Mouse (Mus musculus) ES-Bruce4 (cell line): ENCODE data around the gene Wdr35. TPM values are rescaled to one million over a fixed set of nuclear protein-coding genes. Genes with fewer than 3 reads are reported as not detected.
"Not testable (repeated sequence)": the region's sequence is repeated elsewhere in the genome, so short reads cannot be mapped to it uniquely, and the experiment has no call there.

Experiments used
- H3K27ac ChIP-seq: 2 replicates; pipeline ENCODE4 v1.5.1; 2012; ENCODE audit warnings: low read length, inconsistent platforms; ENCODE audit not compliant: insufficient read depth
- H3K27me3 ChIP-seq: 2 replicates; pipeline ENCODE4 v1.6.1; 2012; ENCODE audit warnings: mild to moderate bottlenecking, low read length, inconsistent platforms; ENCODE audit not compliant: control insufficient read depth, poor library complexity, insufficient read depth, severe bottlenecking
- H3K36me3 ChIP-seq: 2 replicates; pipeline ENCODE4 v1.6.1; 2012; ENCODE audit warnings: inconsistent platforms, mild to moderate bottlenecking, low read length, moderate library complexity; ENCODE audit not compliant: control insufficient read depth, poor library complexity, insufficient read depth, severe bottlenecking
- H3K4me1 ChIP-seq: one replicate; pipeline ENCODE4 v1.8.1; 2011; ENCODE audit warnings: low read length; ENCODE audit not compliant: control insufficient read depth, insufficient read depth
- H3K4me3 ChIP-seq: 2 replicates; pipeline ENCODE4 v1.5.1; 2011; ENCODE audit warnings: low read depth, mild to moderate bottlenecking, low read length
- H3K9ac ChIP-seq: 2 replicates; pipeline ENCODE4 v1.6.1; 2012; ENCODE audit warnings: low read depth, mild to moderate bottlenecking, inconsistent platforms; ENCODE audit not compliant: poor library complexity, severe bottlenecking
- H3K9me3 ChIP-seq: replicated peaks from 2 replicates; pipeline ENCODE4 v1.6.1; 2012; ENCODE audit warnings: mild to moderate bottlenecking, low read length, inconsistent platforms; ENCODE audit not compliant: control insufficient read depth, poor library complexity, insufficient read depth, severe bottlenecking
- CTCF ChIP-seq: IDR thresholded peaks from one replicate; pipeline ENCODE4 v1.8.1; 2011; ENCODE audit warnings: low read depth, low read length
- EP300 ChIP-seq: IDR thresholded peaks from 2 replicates; pipeline ENCODE4 v1.6.1; 2011; ENCODE audit warnings: low read depth, low read length; ENCODE audit not compliant: insufficient read depth
- POLR2A ChIP-seq: IDR thresholded peaks from one replicate; pipeline ENCODE4 v1.8.1; 2011; ENCODE audit warnings: low read length; ENCODE audit not compliant: insufficient read depth
- polyA plus RNA-seq: library from polyadenylated mRNA; stranded (reverse); fragments of >200 nt; gene quantifications from 2 replicates; pipeline ENCODE4 v1.2.4, GENCODE M21; 2011; ENCODE audit warnings: low read depth; ENCODE audit not compliant: missing spikeins, insufficient read depth, insufficient read length

Gene Wdr35
- polyA plus RNA-seq, 1 experiment, result 72.4 TPM

DNA sequence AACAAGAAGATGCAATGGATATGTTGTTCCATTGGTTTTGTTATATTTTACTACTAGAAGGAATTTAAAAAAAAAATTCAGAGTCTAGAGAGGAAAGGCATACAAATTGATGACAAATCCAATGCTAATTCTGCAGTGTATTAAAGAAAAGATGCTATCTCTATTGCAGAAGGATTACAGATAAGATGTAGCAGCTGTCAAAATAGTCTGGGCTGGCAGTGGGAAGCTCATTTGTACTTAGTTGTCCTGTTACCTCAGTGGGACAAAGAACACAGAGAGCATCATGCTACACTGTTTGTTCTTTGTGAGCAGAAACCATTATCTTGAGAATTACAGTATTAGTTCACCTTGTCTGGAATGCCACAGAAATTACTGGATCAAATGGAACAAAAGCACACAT, 53.2 kb downstream of the Wdr35 start:
- Histone ChIP-seq H3K4me3 (no peak overlapping the region), H3K9ac (no peak overlapping the region), H3K27me3 (no peaks in the 10 kb centered on the region), H3K27ac (no peak overlapping the region), H3K4me1 (no peaks in the 10 kb centered on the region), H3K9me3 (no peaks in the 10 kb centered on the region), H3K36me3 (peaks cover 10% of the 10 kb centered on the region)
- TF ChIP-seq POLR2A (no peak), CTCF (no peak), EP300 (no peak)

DNA sequence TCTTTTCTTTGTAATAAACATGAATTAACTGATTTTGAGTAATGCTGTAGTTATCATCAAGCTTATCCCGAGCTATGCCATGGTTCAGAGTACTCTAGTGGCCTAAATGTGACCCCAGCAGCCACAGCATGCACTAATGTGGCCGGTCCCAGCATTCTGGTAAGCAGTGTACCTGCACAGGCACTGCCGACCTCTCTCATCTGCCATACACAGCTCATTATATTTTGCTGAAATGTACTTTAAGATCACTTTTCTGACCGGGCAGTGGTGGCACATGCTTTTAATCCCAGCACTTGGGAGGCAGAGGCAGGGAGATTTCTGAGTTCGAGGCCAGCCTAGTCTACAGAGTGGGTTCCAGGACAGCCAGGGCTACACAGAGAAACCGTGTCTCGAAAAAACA, 55.1 kb downstream of the Wdr35 start:
- Histone ChIP-seq H3K36me3 (peaks cover 10% of the 10 kb centered on the region), H3K9ac (peak overlapping the region; percentile 71; the same call in 1 of the 2 replicates)
- not testable (repeated sequence) for H3K27me3 ChIP-seq, H3K4me1 ChIP-seq, H3K4me3 ChIP-seq, H3K9me3 ChIP-seq, H3K27ac ChIP-seq

DNA sequence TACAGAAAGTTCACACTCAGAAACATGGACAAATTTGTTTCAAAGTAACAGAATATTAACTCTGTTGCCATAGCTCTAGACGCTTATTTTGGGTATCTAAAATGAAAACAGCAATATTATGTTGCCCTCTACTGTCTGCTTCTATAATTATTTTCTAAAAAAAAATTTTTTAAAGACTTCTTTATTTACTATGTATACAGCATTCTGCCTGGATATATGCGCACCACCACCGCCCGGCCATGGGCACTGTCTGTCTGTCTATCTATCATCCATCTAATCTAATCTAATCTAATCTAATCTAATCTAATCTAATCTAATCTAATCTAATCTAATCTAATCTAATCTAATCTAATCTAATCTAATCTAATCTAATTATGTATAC, 55.8 kb downstream of the Wdr35 start:
- TF ChIP-seq EP300 (no peak), CTCF (no peak), POLR2A (no peak)
- H3K27me3 ChIP-seq, result no peaks in the 10 kb centered on the region
- H3K4me1 ChIP-seq, result no peaks in the 10 kb centered on the region
- H3K27ac ChIP-seq, result no peak overlapping the region
- peak overlapping the region; percentile 68 for H3K4me3 ChIP-seq
- H3K9ac ChIP-seq, result peak overlapping the region; percentile 71
- H3K9me3 ChIP-seq, result no peaks in the 10 kb centered on the region
- H3K36me3 ChIP-seq, result peaks cover 10% of the 10 kb centered on the region

DNA sequence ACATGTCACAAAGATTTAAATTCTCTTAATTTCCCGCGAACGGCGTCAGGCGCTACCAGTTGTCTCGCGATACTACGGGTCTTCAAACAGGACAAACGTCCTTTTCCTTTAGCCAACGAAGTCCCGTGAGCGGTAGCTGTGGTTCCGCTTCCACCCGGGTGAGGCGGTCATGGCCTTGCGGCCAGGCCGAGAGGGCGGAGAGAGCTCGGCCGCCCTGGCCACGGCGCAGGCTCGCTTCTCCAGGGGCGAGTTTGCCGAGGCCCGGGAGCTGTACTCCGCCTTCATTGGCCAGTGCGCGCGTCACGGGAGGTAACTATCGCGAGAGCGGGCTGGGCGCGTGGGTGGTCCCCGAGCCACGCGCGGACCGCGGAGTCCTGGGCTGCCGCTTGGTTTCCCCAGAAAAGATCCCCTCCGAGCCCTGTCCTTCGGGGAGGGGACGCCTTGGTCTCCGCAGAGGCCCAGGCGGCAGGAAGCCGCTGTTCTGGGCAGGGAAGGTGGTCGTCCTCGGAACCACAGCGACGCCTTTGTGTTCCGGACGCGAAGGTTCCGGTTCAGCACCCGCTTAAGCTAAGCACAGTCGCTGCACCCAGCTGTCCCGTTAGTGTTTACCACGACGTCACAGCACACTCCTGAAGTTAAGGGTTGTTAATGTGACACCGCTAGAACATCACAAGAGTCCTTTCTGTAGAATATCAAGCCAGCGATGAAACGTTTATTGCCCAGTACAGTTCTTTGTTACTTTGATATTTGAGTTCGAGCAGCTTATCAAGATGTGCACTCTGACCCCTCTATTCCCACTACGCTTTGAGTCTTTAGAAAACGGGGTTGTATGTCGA, 56.4 kb downstream of the Wdr35 start, which contains the start of gene Ttc32:
TSS of gene Ttc32 (plus strand) at position 110 of the 836 bp plus-strand sequence.
- peak within 1 kb of the TSS; percentile 68 for H3K4me3 ChIP-seq
- peak within 1 kb of the TSS; percentile 71 for H3K9ac ChIP-seq
- TF ChIP-seq CTCF (no peak), EP300 (no peak), POLR2A (peak; percentile 10)
- H3K27ac ChIP-seq, result peak within 1 kb of the TSS; percentile 60; the same call in 1 of the 2 replicates
- H3K27me3 ChIP-seq, result no peaks in the 10 kb centered on the region
- H3K4me1 ChIP-seq, result no peaks in the 10 kb centered on the region
- H3K36me3 ChIP-seq, result peaks cover 10% of the 10 kb centered on the region
- no peaks in the 10 kb centered on the region for H3K9me3 ChIP-seq

DNA sequence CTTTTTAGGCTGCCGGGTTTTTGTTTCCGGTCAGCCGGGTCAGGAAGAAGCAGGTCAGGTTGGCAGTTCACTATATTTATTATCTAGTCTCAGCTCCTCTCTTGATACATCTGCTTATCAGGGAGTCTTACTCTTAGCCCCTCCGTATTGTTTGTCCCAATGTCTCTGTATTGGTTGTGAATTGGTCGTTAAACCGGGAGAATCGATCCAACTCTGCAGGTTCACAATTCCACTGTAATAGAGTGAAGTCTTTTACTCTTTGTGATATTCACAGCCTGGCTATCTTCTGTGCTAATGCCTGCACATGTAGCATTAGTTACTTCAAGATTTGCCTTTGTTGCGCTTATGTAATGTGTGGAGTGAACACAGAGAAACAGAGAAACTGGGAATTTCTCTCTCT, 57.5 kb downstream of the Wdr35 start:
- Histone ChIP-seq H3K9ac (peak overlapping the region; percentile 71), H3K36me3 (peaks cover 8% of the 10 kb centered on the region), H3K9me3 (no peaks in the 10 kb centered on the region), H3K4me1 (no peaks in the 10 kb centered on the region), H3K4me3 (no peak overlapping the region), H3K27ac (no peak overlapping the region), H3K27me3 (no peaks in the 10 kb centered on the region)
- no peak for TF ChIP-seq POLR2A
- no peak for TF ChIP-seq CTCF
- TF ChIP-seq EP300, result no peak

DNA sequence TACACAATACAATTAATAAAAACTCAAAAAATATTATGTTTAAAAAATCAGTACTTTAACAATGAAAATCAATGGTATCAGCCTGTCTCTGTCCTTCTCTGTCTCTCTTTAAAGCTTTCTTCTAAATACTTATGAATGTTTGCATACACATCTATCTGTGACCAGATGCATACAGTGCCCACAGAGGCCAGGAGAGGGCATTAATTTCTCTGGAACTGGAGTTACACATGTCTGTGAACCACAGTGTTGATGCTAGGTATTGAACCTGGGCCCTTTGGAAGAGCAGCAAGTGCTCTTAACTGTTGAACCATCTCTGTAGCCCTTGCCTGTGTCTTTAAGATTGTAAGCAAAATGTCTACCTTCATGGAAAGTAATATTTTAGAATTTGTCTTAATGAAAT, 59.4 kb downstream of the Wdr35 start:
- no peaks in the 10 kb centered on the region for H3K27me3 ChIP-seq
- no peak overlapping the region for H3K4me3 ChIP-seq
- TF ChIP-seq CTCF (no peak), POLR2A (no peak), EP300 (no peak)
- H3K9ac ChIP-seq, result no peak overlapping the region
- 0 out of 2 replicates have a peak, but pooled peaks cover under 1% of the 10 kb centered on the region for H3K36me3 ChIP-seq
- H3K27ac ChIP-seq, result no peak overlapping the region
- H3K9me3 ChIP-seq, result no peaks in the 10 kb centered on the region
- no peaks in the 10 kb centered on the region for H3K4me1 ChIP-seq
